8 mouse cellular contexts compared by ENCODE assay signal in the genomic region with DNA sequence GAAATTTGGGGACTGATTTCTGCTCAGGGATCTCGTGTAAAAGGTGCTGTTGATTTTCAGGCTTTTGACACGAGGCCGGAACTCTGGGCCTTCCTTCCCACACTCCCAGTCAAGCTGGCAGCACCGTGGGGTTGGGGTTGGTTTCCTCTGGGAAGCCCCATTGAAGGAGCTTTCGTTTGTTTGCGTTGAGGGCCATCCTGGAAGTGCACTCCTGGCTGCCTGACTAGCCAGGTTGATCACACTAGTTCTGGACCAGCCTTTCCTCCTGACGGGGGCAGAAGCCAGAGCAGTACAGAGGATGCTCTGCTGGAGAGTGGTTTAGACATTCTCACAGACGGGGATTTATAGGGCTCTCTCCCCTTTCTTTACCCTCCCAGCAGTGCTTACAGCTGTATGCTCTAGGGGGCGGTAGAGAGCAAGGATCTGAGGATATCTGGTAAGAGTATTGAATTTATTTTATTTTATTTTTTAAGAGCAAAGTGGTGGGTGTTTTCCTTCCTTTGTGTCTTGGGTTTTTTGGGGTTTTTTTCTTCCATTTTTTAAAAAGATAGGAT.
DNase-seq lines count a peak whose midpoint lies in the region; ATAC-seq and TF ChIP-seq lines count a peak whose summit lies in the region.

No protein-coding gene starts in this region.

- no peak for ATAC-seq in embryonic facial prominence, embryonic 13.5 days (ENCODE audit: insufficient number of reproducible peaks, insufficient read depth, low FRiP score, low TSS enrichment, low read depth)
- ATAC-seq in limb, embryonic 14.5 days (ENCODE audit: low FRiP score, low read depth): no peak
- 0 out of 2 replicates have a peak, but pooled peaks have one; percentile 35 for ATAC-seq in neutrophil, adult 5-6 weeks (ENCODE audit: extremely low read depth, insufficient number of reproducible peaks, low FRiP score, poor library complexity, severe bottlenecking)

- peak; percentile 27 for DNase-seq in ovary, postnatal 36 days (ENCODE audit: low spot score)
- no peak for DNase-seq in ovary, postnatal 10 days (ENCODE audit: low spot score)
- peak; percentile 48 to 60 for DNase-seq in adrenal gland, adult 18-20 months (ENCODE audit: low spot score in 2 of 2)
- DNase-seq in induced T-regulatory cell, adult 2 months (ENCODE audit: low read depth): peak; percentile 84
- DNase-seq in limb, embryonic 14.5 days (ENCODE audit: low spot score): no peak
- peak; percentile 78 for DNase-seq in thymus, postnatal 4 days

- H3K9me3 ChIP-seq in embryonic facial prominence, embryonic 13.5 days: no peaks in the 10 kb centered on the region
- H3K9me3 ChIP-seq in limb, embryonic 14.5 days (ENCODE audit: control insufficient read depth, low read length): no peaks in the 10 kb centered on the region

- no peaks in the 10 kb centered on the region for H3K36me3 ChIP-seq in embryonic facial prominence, embryonic 13.5 days
- no peaks in the 10 kb centered on the region for H3K36me3 ChIP-seq in limb, embryonic 14.5 days (ENCODE audit: control insufficient read depth, insufficient read depth, low read length)

- H3K27ac ChIP-seq in embryonic facial prominence, embryonic 13.5 days: peak overlapping the region; percentile 64
- peak overlapping the region; percentile 26; the same call in 1 of the 2 replicates for H3K27ac ChIP-seq in limb, embryonic 14.5 days (replicated peaks; ENCODE audit: low read depth, low read length)

- no peak overlapping the region for H3K9ac ChIP-seq in embryonic facial prominence, embryonic 13.5 days
- no peak overlapping the region for H3K9ac ChIP-seq in limb, embryonic 14.5 days (ENCODE audit: low read depth, low read length, severe bottlenecking)

- H3K4me1 ChIP-seq in embryonic facial prominence, embryonic 13.5 days: peaks cover 16% of the 10 kb centered on the region; the same call in 1 of the 2 replicates
- no peaks in the 10 kb centered on the region; the same call in 1 of the 2 replicates for H3K4me1 ChIP-seq in limb, embryonic 14.5 days (ENCODE audit: control insufficient read depth, insufficient read depth, low read length)

- H3K4me2 ChIP-seq in embryonic facial prominence, embryonic 13.5 days: peak overlapping the region; percentile 16; the same call in 1 of the 2 replicates
- H3K4me2 ChIP-seq in limb, embryonic 14.5 days (replicated peaks; ENCODE audit: low read depth, low read length, severe bottlenecking): no peak overlapping the region

- TF ChIP-seq POLR2A in limb, embryonic 14.5 days (IDR thresholded peaks at IDR 0.05; ENCODE audit: borderline replicate concordance, extremely low read depth, insufficient read depth, insufficient read length): no peak

- H3K4me3 ChIP-seq in embryonic facial prominence, embryonic 13.5 days: no peak overlapping the region
- no peak overlapping the region for H3K4me3 ChIP-seq in limb, embryonic 14.5 days (replicated peaks; ENCODE audit: low read length)

- no peaks in the 10 kb centered on the region for H3K27me3 ChIP-seq in embryonic facial prominence, embryonic 13.5 days
- H3K27me3 ChIP-seq in limb, embryonic 14.5 days (ENCODE audit: control insufficient read depth, insufficient read depth, low read length): no peaks in the 10 kb centered on the region

- 31% methylated on average over 9 of the region's 9 CpGs for WGBS in embryonic facial prominence, embryonic 13.5 days
- 40% methylated on average over 9 of the region's 9 CpGs for WGBS in limb, embryonic 14.5 days

Comparison
In these comparisons a context has a peak if more than half of its experiments do, and no peak if none do; other contexts are left out.
1. DNase-seq: peak in ovary, postnatal 36 days (single experiment), adrenal gland, adult 18-20 months (2 of 2), induced T-regulatory cell, adult 2 months (single experiment) and thymus, postnatal 4 days (single experiment); none in ovary, postnatal 10 days (single experiment) and limb, embryonic 14.5 days (single experiment).